Mouse (Mus musculus): Measurements from ENCODE around the gene Cbll1.

GRCm38 (mm10) chr12:31513724-31514503 lies 14.5 kb upstream of the Cbll1 start:
- TF ChIP-seq CTCF (IDR thresholded peaks at IDR 0.05; ENCODE audit: extremely low read depth, insufficient read depth, insufficient read length, insufficient replicate concordance) (no peak), POLR2A (IDR thresholded peaks at IDR 0.05; ENCODE audit: low read depth, low read length) (no peak)

All from spleen, adult 2 months (tissue).